Mouse (Mus musculus): Measurements from ENCODE around the gene Fermt3. TPM values are rescaled to one million over a fixed set of nuclear protein-coding genes. Genes with fewer than 3 reads are reported as not detected.

Fermt3 gene
- polyA plus RNA-seq (2012; rRNA removed; ENCODE audit: low replicate concordance): 50.9 and 104 TPM in 2 replicates

GRCm38 (mm10) chr19:7019191-7019590, at the start of gene Fermt3:
Gene Fermt3, minus strand, starts transcription at chr19:7019469.

GRCm38 (mm10) chr19:7056248-7057087, 37.2 kb upstream of the Fermt3 start, which contains the start of gene Macrod1:
Gene Macrod1, plus strand, starts transcription at chr19:7056810.

GRCm38 (mm10) chr19:7039841-7040636, 20.8 kb upstream of the Fermt3 start, which contains the start of gene Stip1:
Gene Stip1, minus strand, starts transcription at chr19:7039967.

GRCm38 (mm10) chr19:6996006-6996405, 23.3 kb downstream of the Fermt3 start, which contains the start of the genes Nudt22 and Trpt1:
Gene Nudt22, minus strand, starts transcription at chr19:6996117.
Gene Trpt1, plus strand, starts transcription at chr19:6996131.

GRCm38 (mm10) chr19:6992011-6992858, 27.0 kb downstream of the Fermt3 start, which contains the start of gene Dnajc4:
Gene Dnajc4, minus strand, starts transcription at chr19:6992572.

GRCm38 (mm10) chr19:6987061-6987903, 32.0 kb downstream of the Fermt3 start, which contains the start of gene Vegfb:
Gene Vegfb, minus strand, starts transcription at chr19:6987651.

GRCm38 (mm10) chr19:6980381-6981093, 38.7 kb downstream of the Fermt3 start, which contains the start of gene Fkbp2:
Gene Fkbp2, minus strand, starts transcription at chr19:6980501.

GRCm38 (mm10) chr19:6975537-6976521, 43.4 kb downstream of the Fermt3 start, which contains the start of gene Plcb3:
Gene Plcb3, minus strand, starts transcription at chr19:6976470.

GRCm38 (mm10) chr19:6974211-6975205, 44.8 kb downstream of the Fermt3 start, which contains the start of gene Ppp1r14b:
Gene Ppp1r14b, plus strand, starts transcription at chr19:6974968.

Other genes starting within 250 kb of the Fermt3 start
- gene Rps6ka4, start 178.8 kb downstream of the Fermt3 start, polyA plus RNA-seq (2012; rRNA removed; ENCODE audit: low replicate concordance): 29.2 and 54.2 TPM in 2 replicates
- gene Ccdc88b, start 161.3 kb downstream of the Fermt3 start, polyA plus RNA-seq (2012; rRNA removed; ENCODE audit: low replicate concordance): 18.4 and 61.9 TPM in 2 replicates
- 96.6 and 166 TPM in 2 replicates for gene Trmt112, start 109.8 kb downstream of the Fermt3 start, polyA plus RNA-seq (2012; rRNA removed; ENCODE audit: low replicate concordance)
- 110 and 125 TPM in 2 replicates for gene Prdx5, start 109.4 kb downstream of the Fermt3 start, polyA plus RNA-seq (2012; rRNA removed; ENCODE audit: low replicate concordance)
- gene Esrra, start 97.7 kb downstream of the Fermt3 start, polyA plus RNA-seq (2012; rRNA removed; ENCODE audit: low replicate concordance): 79.8 and 98.9 TPM in 2 replicates
- gene Catsperz, start 94.1 kb downstream of the Fermt3 start, polyA plus RNA-seq (2012; rRNA removed; ENCODE audit: low replicate concordance): 0.30 and 0.69 TPM in 2 replicates
- 0.11 and 0.17 TPM in 2 replicates for gene Kcnk4, start 85.0 kb downstream of the Fermt3 start, polyA plus RNA-seq (2012; rRNA removed; ENCODE audit: low replicate concordance)
- 43.2 and 81.2 TPM in 2 replicates for gene Bad, start 77.6 kb downstream of the Fermt3 start, polyA plus RNA-seq (2012; rRNA removed; ENCODE audit: low replicate concordance)
- gene Gpr137, start 77.0 kb downstream of the Fermt3 start, polyA plus RNA-seq (2012; rRNA removed; ENCODE audit: low replicate concordance): 97.2 and 124 TPM in 2 replicates
- gene Ppp1r14b, start 44.5 kb downstream of the Fermt3 start, polyA plus RNA-seq (2012; rRNA removed; ENCODE audit: low replicate concordance): 86.1 and 130 TPM in 2 replicates
- gene Plcb3, start 43.0 kb downstream of the Fermt3 start, polyA plus RNA-seq (2012; rRNA removed; ENCODE audit: low replicate concordance): 73.1 and 79.6 TPM in 2 replicates
- gene Fkbp2, start 39.0 kb downstream of the Fermt3 start, polyA plus RNA-seq (2012; rRNA removed; ENCODE audit: low replicate concordance): 20.6 and 22.2 TPM in 2 replicates
- gene Vegfb, start 31.8 kb downstream of the Fermt3 start, polyA plus RNA-seq (2012; rRNA removed; ENCODE audit: low replicate concordance): 95.9 and 128 TPM in 2 replicates
- 55.4 and 59.2 TPM in 2 replicates for gene Dnajc4, start 26.9 kb downstream of the Fermt3 start, polyA plus RNA-seq (2012; rRNA removed; ENCODE audit: low replicate concordance)
- 39.2 and 39.4 TPM in 2 replicates for gene Nudt22, start 23.4 kb downstream of the Fermt3 start, polyA plus RNA-seq (2012; rRNA removed; ENCODE audit: low replicate concordance)
- gene Trpt1, start 23.3 kb downstream of the Fermt3 start, polyA plus RNA-seq (2012; rRNA removed; ENCODE audit: low replicate concordance): 16.4 and 21.2 TPM in 2 replicates
- 30.7 and 38.6 TPM in 2 replicates for gene Stip1, start 20.5 kb upstream of the Fermt3 start, polyA plus RNA-seq (2012; rRNA removed; ENCODE audit: low replicate concordance)
- 83.4 and 120 TPM in 2 replicates for gene Macrod1, start 37.3 kb upstream of the Fermt3 start, polyA plus RNA-seq (2012; rRNA removed; ENCODE audit: low replicate concordance)
- 0.16 and 0.17 TPM in 2 replicates for gene Flrt1, start 86.3 kb upstream of the Fermt3 start, polyA plus RNA-seq (2012; rRNA removed; ENCODE audit: low replicate concordance)
- 84.0 and 95.1 TPM in 2 replicates for gene Otub1, start 186.8 kb upstream of the Fermt3 start, polyA plus RNA-seq (2012; rRNA removed; ENCODE audit: low replicate concordance)
- gene Cox8a, start 198.1 kb upstream of the Fermt3 start, polyA plus RNA-seq (2012; rRNA removed; ENCODE audit: low replicate concordance): 2,726 and 3,653 TPM in 2 replicates
- gene Naa40, start 221.7 kb upstream of the Fermt3 start, polyA plus RNA-seq (2012; rRNA removed; ENCODE audit: low replicate concordance): 20.9 and 29.3 TPM in 2 replicates
- gene Rcor2, start 247.9 kb upstream of the Fermt3 start, polyA plus RNA-seq (2012; rRNA removed; ENCODE audit: low replicate concordance): 9.6 and 14.5 TPM in 2 replicates

Measured in mammary gland, adult 2 months (tissue).